Mouse (Mus musculus): Measurements from ENCODE around the gene Rab3gap1.

DNA sequence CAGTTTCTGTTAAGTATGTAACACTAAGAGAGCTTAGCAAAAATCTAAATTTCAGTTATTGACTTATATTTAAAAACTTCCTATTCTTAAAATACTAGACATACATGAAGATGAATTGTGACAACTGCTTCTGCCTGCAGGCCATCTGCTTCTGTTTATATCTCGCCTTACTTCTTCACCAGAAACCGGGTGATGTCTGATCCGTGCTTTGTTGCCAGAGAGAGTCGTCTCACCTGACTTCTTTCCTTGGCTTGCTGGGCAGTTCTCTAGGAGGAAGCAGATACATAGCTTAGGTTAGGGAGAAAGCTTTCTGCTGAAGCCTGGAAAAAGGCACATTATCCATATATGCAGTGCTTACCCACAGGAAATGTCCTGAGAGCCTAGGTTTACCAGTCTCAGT lies 86.2 kb downstream of the Rab3gap1 start:
- TF ChIP-seq CTCF (IDR thresholded peaks at IDR 0.05; ENCODE audit: low read depth) (no peak), EP300 (optimal IDR thresholded peaks at IDR 0.05) (no peak)
